Mouse (Mus musculus) megakaryocyte, embryonic 14.5 days (primary cell): ENCODE results near the gene Tacr2.

Experiments
- FLI1 ChIP-seq: IDR thresholded peaks from 2 replicates; pipeline ENCODE4 v1.6.1; 2012; ENCODE audit warnings: low read length, inconsistent platforms, mixed read lengths
- GATA1 ChIP-seq: IDR thresholded peaks from 3 replicates; pipeline ENCODE4 v1.6.1; 2012; ENCODE audit warnings: mixed read lengths, low read length, inconsistent platforms, borderline replicate concordance

DNA sequence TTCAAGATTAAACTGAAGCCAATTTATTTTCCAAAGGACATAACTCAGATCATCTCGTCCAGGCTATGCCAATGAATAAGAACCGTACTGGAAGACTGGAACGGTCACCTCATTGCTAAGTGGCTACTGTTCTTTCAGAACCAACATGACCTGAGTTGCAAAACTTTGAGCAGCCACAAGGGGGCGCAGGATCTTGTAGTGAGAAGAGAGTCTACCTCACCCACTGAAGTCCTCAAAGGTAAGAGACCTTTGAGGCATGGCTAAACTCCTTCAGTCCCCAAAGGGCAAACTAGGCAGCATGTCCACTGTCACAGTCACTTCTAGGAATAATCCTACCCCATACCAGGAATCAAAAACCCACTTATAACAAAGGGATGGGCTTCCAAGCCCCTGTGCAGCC, 23.0 kb downstream of the Tacr2 start:
- TF ChIP-seq GATA1 (no peak), FLI1 (no peak)
